Mouse (Mus musculus) cerebellum, postnatal 10 days (tissue): ENCODE results near the gene Notch4.

Experiments used
- DNase-seq, 2 experiments: peaks; one replicate each; pipeline ENCODE4 v3.0.0; 2021; ENCODE audit warnings: mixed read lengths in 2 of 2

Gene Notch4

GRCm38 (mm10) chr17:34572361-34572760 is 8.3 kb downstream of the Notch4 start:
- DNase-seq: peak; percentile 31 to 53

DNA sequence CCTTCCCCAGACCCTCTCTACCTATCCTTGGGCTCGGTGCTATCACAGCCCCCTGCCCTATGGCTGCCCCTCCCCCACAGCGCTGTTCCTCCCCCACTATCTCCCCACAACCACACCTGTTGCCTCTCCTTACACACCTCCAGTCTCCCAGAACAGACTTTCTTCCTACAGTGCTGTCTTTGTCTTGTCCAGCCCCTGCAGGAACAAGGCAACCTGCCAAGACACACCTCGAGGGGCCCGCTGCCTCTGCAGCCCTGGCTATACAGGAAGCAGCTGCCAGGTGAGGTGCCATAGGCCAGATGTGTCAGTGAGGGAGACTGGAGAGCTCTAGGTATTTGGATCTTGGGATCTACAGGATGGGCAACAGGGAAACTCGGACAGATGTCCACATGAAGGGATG is 12.5 kb downstream of the Notch4 start:
- DNase-seq: no peak

GRCm38 (mm10) chr17:34578070-34578469 is 14.0 kb downstream of the Notch4 start:
- DNase-seq: no peak

- no peak for DNase-seq
Measured at GRCm38 (mm10) chr17:34582528-34582927, 18.5 kb downstream of the Notch4 start.

DNA sequence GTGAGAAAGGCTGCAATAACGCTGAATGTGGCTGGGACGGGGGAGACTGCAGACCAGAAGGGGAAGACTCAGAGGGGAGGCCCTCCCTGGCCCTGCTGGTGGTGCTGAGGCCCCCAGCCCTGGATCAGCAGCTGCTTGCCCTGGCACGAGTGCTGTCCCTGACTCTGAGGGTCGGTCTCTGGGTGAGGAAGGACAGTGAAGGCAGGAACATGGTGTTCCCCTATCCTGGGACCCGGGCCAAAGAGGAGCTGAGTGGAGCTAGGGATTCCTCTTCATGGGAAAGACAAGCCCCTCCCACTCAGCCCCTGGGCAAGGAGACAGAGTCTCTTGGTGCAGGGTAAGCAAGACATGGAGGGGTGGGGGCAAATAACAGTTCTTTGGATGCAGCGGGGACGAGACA is 19.3 kb downstream of the Notch4 start:
- DNase-seq: peak in 1 of 2 experiments; percentile 54

- no peak for DNase-seq
Measured at GRCm38 (mm10) chr17:34583819-34584218, 19.8 kb downstream of the Notch4 start.

DNA sequence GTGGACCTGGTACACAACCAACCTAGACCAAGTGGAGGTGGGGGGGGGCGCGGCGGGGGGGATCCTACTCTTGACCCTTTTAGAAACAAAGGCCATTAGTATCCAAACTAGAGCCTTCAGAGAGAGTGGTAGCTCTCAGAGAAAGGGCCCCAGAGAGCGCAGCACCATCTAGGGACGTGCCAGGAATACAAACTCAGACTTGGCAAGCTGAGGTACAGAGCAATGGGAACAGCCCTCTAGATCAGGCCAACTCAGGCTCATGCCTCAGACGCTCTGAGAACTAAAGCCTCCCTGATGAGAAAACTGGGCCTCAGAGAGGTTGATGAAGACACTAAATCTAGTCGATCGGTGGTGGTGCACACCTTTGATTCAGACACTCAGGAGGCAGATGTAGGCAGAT is 21.1 kb downstream of the Notch4 start:
- peak in 1 of 2 experiments; percentile 44 for DNase-seq

DNA sequence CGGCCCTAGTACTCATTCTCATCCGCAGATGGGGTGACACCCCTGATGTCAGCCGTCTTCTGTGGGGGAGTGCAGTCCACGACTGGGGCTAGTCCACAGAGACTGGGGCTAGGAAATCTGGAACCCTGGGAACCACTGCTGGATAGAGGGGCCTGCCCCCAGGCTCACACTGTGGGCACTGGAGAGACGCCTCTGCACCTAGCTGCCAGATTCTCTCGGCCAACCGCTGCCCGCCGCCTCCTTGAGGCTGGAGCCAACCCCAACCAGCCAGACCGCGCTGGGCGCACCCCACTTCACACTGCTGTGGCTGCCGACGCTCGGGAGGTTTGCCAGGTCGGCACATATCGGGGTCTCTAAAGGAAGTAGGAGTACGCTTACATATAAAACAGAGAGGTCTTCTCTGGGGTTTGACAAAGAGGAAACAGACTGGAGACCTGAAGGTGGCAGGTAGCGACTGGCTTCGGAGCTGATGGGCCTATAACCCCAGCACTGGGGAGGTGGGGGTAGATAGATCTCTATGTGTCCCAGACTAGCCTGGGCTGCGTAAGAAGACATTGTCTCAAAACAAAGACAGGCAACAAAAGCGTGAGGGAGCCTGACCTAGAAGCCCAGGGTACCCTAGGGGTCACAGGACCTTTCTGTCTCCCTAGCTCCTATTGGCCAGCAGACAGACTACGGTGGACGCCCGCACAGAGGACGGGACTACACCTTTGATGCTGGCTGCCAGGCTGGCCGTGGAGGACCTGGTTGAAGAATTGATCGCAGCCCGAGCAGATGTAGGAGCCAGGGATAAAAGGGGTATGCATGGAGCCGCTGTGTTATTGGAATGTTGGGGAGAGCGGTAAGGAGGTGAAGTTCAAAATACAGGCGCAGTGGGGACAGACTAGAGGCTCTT is 22.1 kb downstream of the Notch4 start:
- peak; percentile 55 to 57 for DNase-seq

GRCm38 (mm10) chr17:34586796-34587422 is 22.8 kb downstream of the Notch4 start:
- DNase-seq: peak; percentile 95 to 96

DNA sequence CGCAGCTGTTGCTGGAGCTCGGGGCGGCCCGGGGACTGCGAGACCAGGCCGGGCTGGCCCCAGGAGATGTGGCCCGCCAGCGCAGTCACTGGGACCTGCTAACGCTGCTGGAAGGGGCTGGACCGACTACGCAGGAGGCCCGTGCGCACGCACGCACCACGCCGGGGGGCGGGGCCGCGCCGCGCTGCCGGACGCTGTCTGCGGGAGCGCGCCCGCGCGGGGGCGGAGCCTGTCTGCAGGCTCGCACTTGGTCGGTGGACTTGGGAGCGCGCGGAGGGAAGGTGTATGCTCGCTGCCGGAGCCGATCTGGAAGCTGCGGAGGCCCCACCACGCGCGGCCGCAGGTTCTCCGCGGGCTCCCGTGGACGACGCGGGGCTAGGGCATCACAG is 23.3 kb downstream of the Notch4 start:
- peak; percentile 99 for DNase-seq

GRCm38 (mm10) chr17:34587814-34588213 is 23.7 kb downstream of the Notch4 start:
- DNase-seq: no peak

DNA sequence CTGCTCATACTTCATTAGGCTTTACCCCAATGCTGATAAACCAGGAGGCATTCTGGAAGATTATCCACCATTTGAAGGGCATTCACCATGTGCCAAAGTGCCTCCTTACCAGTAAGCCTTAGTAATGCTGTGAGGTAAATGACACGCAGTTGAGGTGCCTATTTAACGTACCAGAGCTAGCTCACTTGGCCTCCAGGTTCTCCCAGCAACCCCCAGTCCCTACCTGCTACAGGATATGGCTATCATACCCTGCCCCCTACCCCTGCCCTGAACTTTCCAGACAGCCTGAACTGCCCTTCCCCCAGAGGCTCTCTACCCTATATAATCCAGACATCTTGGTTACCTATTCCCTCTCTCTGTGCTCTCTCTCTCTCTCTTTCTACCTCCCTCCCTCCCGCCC is 24.7 kb downstream of the Notch4 start:
- DNase-seq: no peak

DNA sequence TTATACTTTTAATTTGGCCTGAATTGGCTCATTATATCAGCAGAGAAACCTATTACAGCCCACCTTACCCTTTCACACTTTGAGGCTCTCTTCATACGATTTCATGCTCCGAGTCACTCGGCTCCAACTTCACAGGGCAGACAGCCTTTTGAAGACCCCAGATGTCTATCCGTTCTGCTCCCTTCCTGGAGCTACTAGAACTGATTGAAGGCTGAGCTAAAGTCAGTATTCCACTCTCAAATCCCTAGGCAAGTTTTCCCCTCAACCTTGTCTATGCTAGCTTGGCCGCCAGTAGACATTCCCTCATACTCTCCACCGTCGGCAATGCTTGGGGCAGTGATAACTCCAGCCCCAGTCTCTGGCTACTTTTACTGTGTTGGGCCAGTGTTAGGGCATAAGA is 25.1 kb downstream of the Notch4 start:
- DNase-seq: no peak

DNA sequence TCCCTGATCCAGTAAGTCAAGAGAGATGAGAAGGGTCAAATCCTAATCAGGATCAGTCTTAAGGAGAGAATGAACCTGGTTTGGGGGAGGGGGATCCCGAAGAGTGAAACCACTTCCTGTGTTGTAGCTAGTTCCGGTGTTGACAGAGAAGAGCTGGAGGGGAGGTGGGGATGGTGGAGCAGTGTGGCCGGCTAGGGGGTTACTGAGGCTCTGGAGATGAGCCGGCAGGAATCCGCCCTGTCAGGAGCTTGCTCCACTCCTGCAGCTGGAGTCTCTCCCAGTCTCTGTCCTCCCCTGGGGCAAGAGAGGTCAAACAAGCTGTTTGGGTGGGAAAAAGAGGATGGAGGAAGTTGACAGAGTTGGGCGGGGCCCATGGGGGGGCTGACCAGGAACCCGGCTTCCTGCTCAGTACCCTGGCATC is 25.6 kb downstream of the Notch4 start, which contains the start of gene Gpsm3:
Gene Gpsm3 (plus strand): TSS at position 126 of the 421 bp plus-strand sequence.
- peak in 1 of 2 experiments; percentile 42 for DNase-seq

GRCm38 (mm10) chr17:34590154-34590987 is 26.3 kb downstream of the Notch4 start:
- peak in 1 of 2 experiments; percentile 31 for DNase-seq

- DNase-seq: peak; percentile 51
Measured at GRCm38 (mm10) chr17:34591029-34591993, 27.2 kb downstream of the Notch4 start, which contains the start of gene Pbx2. Pbx2 (plus strand) TSS chr17:34591266.

DNA sequence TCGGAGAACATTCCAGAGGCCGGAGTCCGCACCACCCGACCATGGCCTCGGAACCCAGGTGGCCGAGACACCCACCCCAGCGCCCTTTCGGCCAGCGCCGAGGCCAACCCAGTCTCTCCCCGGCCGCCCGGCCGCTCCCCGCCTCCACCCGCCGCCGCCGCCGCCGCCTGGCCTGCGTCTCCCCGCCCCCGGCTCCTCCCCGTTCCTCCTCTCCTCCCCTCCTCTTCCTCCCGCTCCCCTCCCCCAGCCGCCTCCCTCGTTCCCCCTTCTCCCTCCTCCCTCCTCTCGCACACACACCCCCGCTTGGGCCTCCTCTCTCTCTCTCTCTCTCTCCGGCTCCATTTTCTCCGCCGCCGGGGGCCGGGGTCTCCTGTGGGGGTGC is 27.9 kb downstream of the Notch4 start:
- DNase-seq: peak; percentile 96 to 98

DNA sequence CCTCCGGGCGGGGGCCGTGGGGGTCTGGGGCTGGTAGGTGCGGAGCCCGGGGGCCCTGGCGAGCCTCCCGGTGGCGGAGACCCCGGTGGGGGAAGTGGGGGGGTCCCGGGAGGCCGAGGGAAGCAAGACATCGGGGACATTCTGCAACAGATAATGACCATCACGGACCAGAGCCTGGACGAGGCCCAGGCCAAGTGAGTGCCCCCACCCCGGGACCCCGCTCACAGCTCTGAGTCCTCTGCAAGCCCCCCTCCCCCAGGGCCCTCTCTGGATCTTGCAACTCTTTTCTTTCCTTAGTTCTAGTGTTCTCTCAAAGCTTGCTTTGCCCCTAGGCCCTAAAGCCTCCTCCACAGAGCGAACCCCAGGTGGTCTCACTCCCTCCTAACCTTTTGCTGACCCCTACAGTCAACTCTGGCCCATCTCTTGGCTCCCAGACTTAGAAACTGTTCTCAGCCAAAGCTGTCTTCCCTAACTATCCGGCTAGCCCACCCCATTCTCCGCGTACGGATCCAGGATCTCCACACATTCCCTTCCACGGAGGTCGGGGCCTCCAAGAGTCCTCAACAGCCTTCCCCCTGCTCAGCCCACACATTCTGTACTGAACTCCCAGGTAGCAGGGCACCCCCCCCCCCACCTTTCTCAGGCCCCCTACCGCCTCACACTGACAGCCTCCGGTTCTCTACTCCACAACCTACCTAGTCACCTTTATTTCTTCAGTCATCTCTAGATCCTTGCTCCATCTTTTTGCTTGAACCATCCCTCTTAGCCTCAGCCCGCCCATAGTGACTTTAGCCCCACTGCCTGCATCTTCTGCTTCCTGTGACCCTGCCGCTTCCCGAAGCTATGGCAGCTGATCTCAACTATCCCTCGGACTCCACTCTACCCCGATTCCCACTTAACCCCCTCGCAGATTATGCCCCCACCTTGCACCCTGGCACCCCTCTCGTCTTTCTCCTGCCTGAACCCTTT is 28.8 kb downstream of the Notch4 start:
- DNase-seq: peak; percentile 53 to 71

DNA sequence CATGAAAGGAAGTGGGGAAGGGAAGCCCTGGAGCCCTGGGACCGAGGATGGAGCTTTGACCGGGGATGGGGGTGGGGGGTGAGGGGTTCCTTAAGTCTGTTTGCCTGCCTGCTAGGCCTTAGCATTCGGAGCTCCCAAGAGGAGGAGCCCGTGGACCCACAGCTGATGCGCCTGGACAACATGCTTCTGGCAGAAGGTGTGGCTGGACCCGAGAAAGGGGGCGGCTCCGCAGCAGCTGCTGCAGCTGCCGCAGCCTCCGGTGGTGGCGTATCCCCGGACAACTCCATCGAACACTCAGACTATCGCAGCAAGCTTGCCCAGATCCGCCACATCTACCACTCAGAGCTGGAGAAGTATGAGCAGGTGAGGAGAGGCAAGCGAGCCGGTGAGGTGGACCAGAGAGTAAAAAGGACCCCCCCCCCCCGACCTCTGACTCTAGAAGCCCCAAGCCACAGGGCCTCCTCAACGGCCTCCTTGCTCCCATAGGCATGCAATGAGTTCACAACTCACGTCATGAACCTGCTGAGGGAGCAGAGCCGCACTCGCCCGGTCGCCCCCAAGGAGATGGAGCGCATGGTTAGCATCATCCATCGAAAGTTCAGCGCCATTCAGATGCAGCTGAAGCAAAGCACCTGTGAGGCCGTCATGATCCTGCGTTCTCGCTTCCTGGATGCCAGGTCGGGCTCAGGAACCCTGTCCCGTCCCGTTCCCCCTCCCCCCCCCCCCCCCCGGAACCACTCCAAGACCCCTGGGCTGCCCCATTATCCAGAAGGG is 29.9 kb downstream of the Notch4 start:
- DNase-seq: no peak

DNA sequence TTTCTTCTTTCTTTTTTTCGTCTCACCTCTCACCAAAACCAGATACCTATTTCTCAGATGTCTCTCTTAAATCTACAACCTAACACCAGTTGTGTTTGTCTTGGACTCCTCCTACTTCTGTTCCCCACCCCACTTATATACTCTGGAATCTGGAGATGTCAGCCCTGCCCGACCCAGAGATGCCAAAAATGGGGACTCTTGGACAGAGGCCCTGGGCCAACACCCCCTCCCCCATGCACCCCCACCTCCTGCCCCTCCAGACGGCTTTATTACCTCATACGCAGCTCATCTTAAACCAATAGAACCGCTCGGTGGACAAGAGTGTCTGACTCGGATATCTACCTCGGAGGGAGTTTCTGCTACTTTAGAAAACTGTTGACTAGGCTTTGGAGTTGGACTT is 32.0 kb downstream of the Notch4 start:
- DNase-seq: no peak
